In genomic region chr10:60405460-60406177, GRCm38 (mm10) we compare ENCODE assay signal across 10 mouse cellular contexts. TPM values are rescaled to one million over a fixed set of nuclear protein-coding genes. Genes with fewer than 3 reads are reported as not detected.
DNase-seq lines count a peak whose midpoint lies in the region; ATAC-seq and TF ChIP-seq lines count a peak whose summit lies in the region.
"Had no signal": no experiment of that assay in that cellular context is flagged by ENCODE, and none has a peak within 500 bp of the region (broad histone marks: within the 10 kb centered on the region; RNA-seq: fewer than 3 reads in every experiment).

No protein-coding gene starts in this region.

- no peak for TF ChIP-seq CTCF in heart, postnatal 0 days (IDR thresholded peaks at IDR 0.05; ENCODE audit: low read depth)

- peak; percentile 18 for DNase-seq in kidney, postnatal 14 days
- no peak for DNase-seq in kidney, postnatal 36 days
- DNase-seq in cerebellum, postnatal 25 days, result peak; percentile 46 to 60
- DNase-seq in heart, postnatal 0 days (ENCODE audit: low spot score), result no peak
- peak; percentile 41 for DNase-seq in right cerebral cortex, adult 18-20 months
- DNase-seq in natural killer cell, adult 2 months (ENCODE audit: low spot score in 2 of 2), result no peak

- H3K9me3 ChIP-seq in heart, postnatal 0 days (replicated peaks; ENCODE audit: control insufficient read depth, low read length), result no peaks in the 10 kb centered on the region
- H3K9me3 ChIP-seq in midbrain, embryonic 15.5 days, result no peaks in the 10 kb centered on the region
- H3K9me3 ChIP-seq: megakaryocyte, embryonic 14.5 days had no signal

- 0 out of 2 replicates have a peak overlapping the region, but pooled peaks have one; percentile 7 for H3K27ac ChIP-seq in heart, postnatal 0 days (ENCODE audit: low read depth)
- no peak overlapping the region for H3K27ac ChIP-seq in midbrain, embryonic 15.5 days

- ATAC-seq in heart, postnatal 0 days (ENCODE audit: insufficient read depth, low read depth), result no peak
- no peak for ATAC-seq in inflammation-experienced regulatory T-cells, adult 6 months
- no peak for ATAC-seq in midbrain, embryonic 15.5 days (replicated peaks)

- no peak overlapping the region for H3K4me2 ChIP-seq in heart, postnatal 0 days (ENCODE audit: low read depth, low read length)
- H3K4me2 ChIP-seq in midbrain, embryonic 15.5 days, result no peak overlapping the region

- H3K27me3 ChIP-seq in heart, postnatal 0 days (ENCODE audit: control insufficient read depth, insufficient read depth, low read length), result peaks cover 25% of the 10 kb centered on the region
- no peaks in the 10 kb centered on the region for H3K27me3 ChIP-seq in midbrain, embryonic 15.5 days (replicated peaks)

- TF ChIP-seq EP300 in heart, postnatal 0 days (IDR thresholded peaks at IDR 0.05; ENCODE audit: low read depth), result no peak

- no peak overlapping the region for H3K4me3 ChIP-seq in heart, postnatal 0 days (ENCODE audit: low read depth, low read length)
- H3K4me3 ChIP-seq in midbrain, embryonic 15.5 days, result no peak overlapping the region
- H3K4me3 ChIP-seq: megakaryocyte, embryonic 14.5 days had no signal

- no peaks in the 10 kb centered on the region for H3K36me3 ChIP-seq in heart, postnatal 0 days (replicated peaks; ENCODE audit: control insufficient read depth, insufficient read depth, low read length)
- no peaks in the 10 kb centered on the region for H3K36me3 ChIP-seq in midbrain, embryonic 15.5 days (replicated peaks)

- H3K4me1 ChIP-seq in heart, postnatal 0 days (ENCODE audit: control insufficient read depth, insufficient read depth), result 0 out of 2 replicates have a peak, but pooled peaks cover 4% of the 10 kb centered on the region
- H3K4me1 ChIP-seq in midbrain, embryonic 15.5 days, result no peaks in the 10 kb centered on the region

- H3K9ac ChIP-seq in heart, postnatal 0 days (replicated peaks; ENCODE audit: low read depth, low read length), result no peak overlapping the region
- H3K9ac ChIP-seq in midbrain, embryonic 15.5 days, result no peak overlapping the region

- 31% methylated on average over 6 of the region's 7 CpGs for WGBS in heart, postnatal 0 days
- 56% methylated on average over 7 of the region's 7 CpGs for WGBS in midbrain, embryonic 15.5 days

RNA-seq across cellular contexts. Expression of gene Gm17455, which starts 6.1 kb away (rescaled TPM):
- total RNA-seq in heart, postnatal 0 days (2014; rRNA removed; ENCODE audit: low replicate concordance), result not detected in 2 replicates
- polyA plus RNA-seq in heart, postnatal 0 days (2015; fragmentation: Nextera tagmentation; extraction: Ambion mirVana), result 0.38 TPM in 2 replicates
- polyA plus RNA-seq in inflammation-experienced regulatory T-cells, adult 6 months (2017; shearing (Covaris generic)), result 1 to 10 TPM in 2 of 3 experiments, under 1 TPM in 1; 0.79 to 3.3 (median 1.5) TPM
- polyA plus RNA-seq in midbrain, embryonic 15.5 days (2015; fragmentation: Nextera tagmentation; extraction: Ambion mirVana), result 8.9 and 11.0 TPM in 2 replicates
- polyA plus RNA-seq: heart, embryonic 14.5 days had no signal

RNA-seq across cellular contexts. Expression of gene Vsir, which starts 59.0 kb away (rescaled TPM):
- 8.3 and 117 TPM in 2 replicates for total RNA-seq in heart, postnatal 0 days (2014; rRNA removed; ENCODE audit: low replicate concordance)
- 4.6 and 4.7 TPM in 2 replicates for polyA plus RNA-seq in heart, postnatal 0 days (2015; fragmentation: Nextera tagmentation; extraction: Ambion mirVana)
- 100 to 1,000 TPM; 181 to 200 (median 196) TPM for polyA plus RNA-seq in inflammation-experienced regulatory T-cells, adult 6 months (2017; shearing (Covaris generic))
- polyA plus RNA-seq in midbrain, embryonic 15.5 days (2015; fragmentation: Nextera tagmentation; extraction: Ambion mirVana), result 2.5 and 3.0 TPM in 2 replicates

Comparison
In these comparisons a context has a peak if more than half of its experiments do, and no peak if none do; other contexts are left out.
1. DNase-seq: peak in kidney, postnatal 14 days (single experiment), cerebellum, postnatal 25 days (2 of 2) and right cerebral cortex, adult 18-20 months (single experiment); none in kidney, postnatal 36 days (0 of 2), heart, postnatal 0 days (single experiment) and natural killer cell, adult 2 months (0 of 2).
2. RNA of gene Vsir, which starts 59.0 kb away (polyA plus RNA-seq): 181 to 200 TPM in inflammation-experienced regulatory T-cells, adult 6 months; 4.6 to 4.7 TPM in heart, postnatal 0 days and 2.5 to 3.0 TPM in midbrain, embryonic 15.5 days; every median in the first group is over 10 times any median in the second.